Mouse (Mus musculus): Measurements from ENCODE around the gene Coq3. TPM values are rescaled to one million over a fixed set of nuclear protein-coding genes. Genes with fewer than 3 reads are reported as not detected.

The Coq3 gene
- total RNA-seq, 2 experiments from 2014 or later = 13.7 to 16.4 TPM

Other genes with a start within 250 kb of the Coq3 start
- gene Prdm13, start 193.7 kb upstream of the Coq3 start, total RNA-seq (2021) = not detected
- 10 to 100 TPM; 10.3 to 10.5 TPM for gene Ccnc, start 152.0 kb upstream of the Coq3 start, total RNA-seq (2021)
- gene Usp45, start 112.5 kb upstream of the Coq3 start, total RNA-seq (2021) = 10 to 100 TPM; 16.2 to 18.9 TPM
- 10 to 100 TPM; 11.1 to 11.4 TPM for gene Tstd3, start 112.5 kb upstream of the Coq3 start, total RNA-seq (2021)
- 10 to 100 TPM; 34.2 to 38.9 TPM for gene Pnisr, start 32.1 kb upstream of the Coq3 start, total RNA-seq (2021)
- gene Faxc, start 51.7 kb downstream of the Coq3 start, total RNA-seq (2021) = under 1 TPM; 0.54 to 0.81 TPM

All from gastrocnemius, postnatal 36 days (tissue).